Mouse (Mus musculus) intestine, postnatal 0 days (tissue): ENCODE measurements around the gene Ubxn11. TPM values are rescaled to one million over a fixed set of nuclear protein-coding genes. Genes with fewer than 3 reads are reported as not detected.

Experiments used
- ATAC-seq: fragments of 200-750 bp; cut with Nextera tagmentation; 2 replicates; pipeline ENCODE4 v1.8.0; 2017; ENCODE audit warnings: mild to moderate bottlenecking, moderate TSS enrichment, moderate library complexity
- H3K27ac ChIP-seq: fragments of 300-500 bp; sonication (generic); 2 replicates; pipeline ENCODE4 v1.5.1; 2014; ENCODE audit warnings: mild to moderate bottlenecking, low read depth, low read length, moderate library complexity
- H3K27me3 ChIP-seq: fragments of 300-500 bp; sonication (generic); replicated peaks from 2 replicates; pipeline ENCODE4 v1.6.1; 2014; ENCODE audit warnings: low read length, mixed read lengths; ENCODE audit not compliant: control insufficient read depth, insufficient read depth
- H3K36me3 ChIP-seq: fragments of 300-500 bp; sonication (generic); 2 replicates; pipeline ENCODE4 v1.6.1; 2014; ENCODE audit warnings: mild to moderate bottlenecking, moderate library complexity; ENCODE audit not compliant: control insufficient read depth, insufficient read depth
- H3K4me1 ChIP-seq: fragments of 300-500 bp; sonication (generic); replicated peaks from 2 replicates; pipeline ENCODE4 v1.6.1; 2014; ENCODE audit warnings: antibody characterized with exemption, low read length, mixed read lengths; ENCODE audit not compliant: control insufficient read depth, insufficient read depth
- H3K4me2 ChIP-seq: fragments of 300-500 bp; sonication (generic); replicated peaks from 2 replicates; pipeline ENCODE4 v1.6.1; 2014; ENCODE audit warnings: low read depth, mild to moderate bottlenecking, moderate library complexity
- H3K4me3 ChIP-seq: fragments of 300-500 bp; sonication (generic); 2 replicates; pipeline ENCODE4 v1.5.1; 2014; ENCODE audit warnings: low read depth, low read length
- H3K9ac ChIP-seq: fragments of 300-500 bp; sonication (generic); 2 replicates; pipeline ENCODE4 v1.6.1; 2014; ENCODE audit warnings: mild to moderate bottlenecking, low read depth, low read length
- H3K9me3 ChIP-seq: fragments of 300-500 bp; sonication (generic); 2 replicates; pipeline ENCODE4 v1.6.1; 2016; ENCODE audit warnings: mixed run types; ENCODE audit not compliant: control insufficient read depth
- CTCF ChIP-seq: sonication (generic); IDR thresholded peaks from 2 replicates; pipeline ENCODE4 v1.5.1; 2016; ENCODE audit warnings: low read depth, mild to moderate bottlenecking, control low read depth, antibody characterized with exemption, moderate library complexity
- WGBS: fragments of 180-500 bp; shearing (Covaris S2); extraction: QIAGEN DNeasy Blood & Tissue Kit; methylation state at CpG from one replicate; pipeline ENCODE4 v1.1.7; 2014; 5-methylcytosine and 5-hydroxymethylcytosine counted together
- polyA plus RNA-seq: library from polyadenylated mRNA; unstranded; fragments of >200 nt; fragmentation: Nextera tagmentation; extraction: Ambion mirVana; gene quantifications from 2 replicates; pipeline ENCODE4 v1.2.1, GENCODE M21; 2015

Gene Ubxn11
- polyA plus RNA-seq, 1 experiment from 2014 or later: 1.5 TPM

DNA sequence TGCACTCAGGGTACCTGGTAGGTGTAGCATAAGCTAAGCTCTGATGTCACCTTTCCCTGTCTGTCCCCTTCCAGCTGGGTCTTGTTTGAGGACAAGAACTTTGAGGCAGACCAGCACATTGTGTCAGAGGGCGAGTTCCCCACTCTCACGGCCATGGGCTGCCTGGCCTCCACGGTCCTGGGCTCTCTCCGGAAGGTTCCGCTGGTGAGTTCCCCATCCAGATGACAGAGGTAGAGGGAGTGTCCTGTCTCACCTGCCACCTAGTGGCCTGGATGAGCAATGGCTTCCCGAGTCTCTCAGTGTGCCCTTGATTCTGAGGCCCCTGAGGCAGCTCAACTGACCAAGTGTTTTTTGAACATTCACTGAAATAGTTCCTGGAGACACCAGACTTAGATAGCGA, 15.0 kb upstream of the Ubxn11 start:
- H3K4me2 ChIP-seq: no peak overlapping the region
- peak; percentile 47; the same call in 1 of the 2 replicates for ATAC-seq
- WGBS: 25% methylated on average over 7 of the region's 7 CpGs
- peak; percentile 91 for TF ChIP-seq CTCF
- no peaks in the 10 kb centered on the region for H3K27me3 ChIP-seq
- H3K36me3 ChIP-seq: peaks cover 29% of the 10 kb centered on the region
- no peak overlapping the region for H3K9ac ChIP-seq
- no peaks in the 10 kb centered on the region for H3K4me1 ChIP-seq
- no peak overlapping the region for H3K4me3 ChIP-seq
- no peak overlapping the region for H3K27ac ChIP-seq
- no peaks in the 10 kb centered on the region for H3K9me3 ChIP-seq

GRCm38 (mm10) chr4:134089029-134089428, 13.3 kb upstream of the Ubxn11 start:
- WGBS: 69% methylated on average over 9 of the region's 9 CpGs
- Histone ChIP-seq H3K9ac (no peak overlapping the region), H3K4me2 (no peak overlapping the region), H3K27ac (no peak overlapping the region), H3K36me3 (peaks cover 24% of the 10 kb centered on the region), H3K4me1 (no peaks in the 10 kb centered on the region), H3K9me3 (no peaks in the 10 kb centered on the region), H3K27me3 (no peaks in the 10 kb centered on the region), H3K4me3 (no peak overlapping the region)
- ATAC-seq: peak; percentile 63
- TF ChIP-seq CTCF: peak; percentile 56

DNA sequence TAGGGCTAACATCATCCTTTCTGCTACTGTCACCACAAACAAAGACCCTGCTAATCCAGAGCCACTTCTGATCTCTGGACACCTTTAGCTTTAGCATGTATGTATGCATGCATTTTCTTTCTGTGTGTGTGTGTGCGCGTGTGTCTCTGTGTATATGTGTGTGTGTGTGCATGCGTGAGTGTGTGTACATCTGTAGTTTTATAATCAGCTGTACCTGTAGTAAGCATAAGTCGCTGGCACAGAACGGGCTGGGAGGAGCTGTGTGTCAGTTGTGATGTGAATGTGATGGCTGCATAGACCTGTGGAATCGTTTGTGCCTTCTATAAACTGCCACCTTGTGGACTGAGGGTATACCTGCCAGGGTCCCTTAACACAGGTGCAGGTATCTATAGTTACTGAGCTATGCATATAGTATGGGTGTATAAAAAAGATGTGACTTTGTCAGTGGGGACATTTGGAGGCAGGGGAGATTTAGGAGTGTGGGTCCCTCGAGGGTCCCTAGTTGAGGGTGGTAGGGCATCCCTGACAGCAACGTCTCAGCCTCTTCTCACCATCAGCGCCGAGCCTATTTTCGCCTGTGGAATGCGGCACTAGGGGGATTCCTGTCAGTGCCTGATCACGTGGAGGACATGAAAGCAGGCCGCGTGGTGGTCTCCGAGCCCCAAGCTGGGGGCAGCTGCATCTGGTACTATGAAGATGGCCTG, 11.7 kb upstream of the Ubxn11 start:
- Histone ChIP-seq H3K4me1 (no peaks in the 10 kb centered on the region), H3K27me3 (no peaks in the 10 kb centered on the region), H3K9ac (no peak overlapping the region), H3K4me2 (no peak overlapping the region), H3K27ac (no peak overlapping the region), H3K4me3 (no peak overlapping the region), H3K9me3 (no peaks in the 10 kb centered on the region), H3K36me3 (peaks cover 18% of the 10 kb centered on the region; the same call in 1 of the 2 replicates)
- ATAC-seq: no peak
- no peak; the same call in 1 of the 2 replicates for TF ChIP-seq CTCF
- WGBS: 83% methylated on average over 16 of the region's 16 CpGs

DNA sequence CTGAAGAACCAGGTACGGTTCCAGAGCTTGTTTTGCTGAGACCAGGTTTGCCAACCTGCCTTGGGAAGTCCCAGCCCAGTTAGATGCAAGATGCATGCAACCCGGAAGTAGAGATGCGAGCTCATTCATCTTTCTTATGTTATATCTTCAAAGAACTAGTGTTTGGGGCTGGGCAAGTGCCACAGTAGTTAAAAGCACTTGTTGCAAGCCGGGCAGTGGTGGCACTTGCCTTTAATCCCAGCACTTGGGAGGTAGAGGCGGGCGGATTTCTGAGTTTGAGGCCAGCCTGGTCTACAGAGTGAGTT, 11.2 kb upstream of the Ubxn11 start:
- Histone ChIP-seq H3K36me3 (peaks cover 18% of the 10 kb centered on the region; the same call in 1 of the 2 replicates), H3K4me1 (no peaks in the 10 kb centered on the region), H3K4me3 (no peak overlapping the region), H3K9ac (no peak overlapping the region), H3K4me2 (no peak overlapping the region), H3K27me3 (no peaks in the 10 kb centered on the region), H3K27ac (no peak overlapping the region), H3K9me3 (no peaks in the 10 kb centered on the region)
- 83% methylated on average over 6 of the region's 6 CpGs for WGBS
- ATAC-seq: no peak
- no peak for TF ChIP-seq CTCF

DNA sequence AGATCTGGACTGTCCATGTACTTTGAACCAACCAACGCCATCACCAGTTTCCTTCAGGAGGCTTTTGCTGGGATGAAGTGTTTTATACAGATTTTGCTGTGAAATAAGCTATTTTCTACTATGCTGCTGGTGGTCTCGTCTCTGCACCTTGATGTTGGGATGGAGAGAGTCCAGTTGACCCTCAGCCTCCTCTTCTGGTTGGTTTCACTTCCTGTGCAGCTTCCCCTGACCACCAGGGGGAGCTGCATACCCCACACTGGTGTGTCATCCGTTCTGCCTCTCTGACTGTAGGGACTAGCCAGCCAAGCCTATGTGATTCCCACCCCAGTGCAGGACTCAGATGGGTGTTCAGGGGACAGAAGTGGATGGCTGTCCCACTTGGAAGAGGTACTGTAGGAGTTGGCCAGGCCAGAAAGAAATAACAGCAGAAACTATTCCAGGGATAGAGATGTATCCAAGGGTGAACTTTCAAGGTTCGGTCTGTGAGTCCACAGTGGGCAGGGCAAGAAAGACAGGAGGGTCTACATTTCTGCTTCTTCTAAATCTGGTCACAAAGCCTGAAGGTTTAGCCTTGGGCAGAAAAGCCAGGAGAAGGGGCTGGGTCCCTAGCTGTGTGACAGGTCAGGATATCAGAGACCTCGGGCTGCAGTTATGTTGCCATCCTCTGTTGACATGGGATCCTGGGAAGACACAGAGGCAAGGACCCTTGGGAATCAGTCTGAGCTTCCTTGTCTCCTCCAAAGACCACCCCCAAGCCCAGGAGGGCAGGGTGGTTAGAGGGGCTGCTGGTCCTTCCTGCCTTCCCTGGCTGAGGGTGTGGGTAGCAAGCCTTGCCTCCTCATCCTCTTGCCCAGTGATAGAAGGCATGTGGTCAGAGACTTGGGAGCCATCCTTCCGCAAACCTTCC, 9.7 kb upstream of the Ubxn11 start:
- no peak for ATAC-seq
- Histone ChIP-seq H3K4me1 (no peaks in the 10 kb centered on the region), H3K4me2 (no peak overlapping the region), H3K4me3 (no peak overlapping the region), H3K36me3 (peaks cover 18% of the 10 kb centered on the region; the same call in 1 of the 2 replicates), H3K9ac (no peak overlapping the region), H3K9me3 (no peaks in the 10 kb centered on the region), H3K27me3 (no peaks in the 10 kb centered on the region), H3K27ac (no peak overlapping the region)
- 69% methylated on average over 6 of the region's 6 CpGs for WGBS
- TF ChIP-seq CTCF: peak; percentile 90

DNA sequence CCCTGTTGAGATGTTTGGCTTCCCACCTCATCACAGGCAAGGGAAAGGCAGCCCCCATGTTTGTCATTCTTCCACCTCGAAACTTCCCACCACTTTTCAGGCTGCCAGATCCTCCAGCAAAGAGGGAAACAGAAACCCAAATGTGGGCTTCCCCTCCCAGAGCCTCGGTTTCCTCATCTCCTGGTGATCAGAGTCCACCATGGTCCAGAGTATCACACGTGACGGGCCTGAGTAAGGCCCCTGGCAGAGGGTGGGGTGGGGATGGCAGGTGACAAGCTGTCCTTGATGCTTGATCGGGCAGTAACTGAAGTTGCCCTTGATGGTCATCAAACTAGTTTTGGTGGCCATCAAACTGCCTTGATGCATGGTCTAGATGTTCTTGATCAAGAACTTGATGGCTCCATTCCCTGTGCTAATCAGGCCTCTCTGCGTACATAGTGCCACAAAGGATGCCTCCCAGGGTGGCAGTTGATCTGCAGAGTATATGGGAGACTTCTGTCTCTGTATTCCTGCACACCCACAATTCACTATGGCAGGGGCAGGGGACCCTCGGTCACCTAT, 8.3 kb upstream of the Ubxn11 start:
- ATAC-seq: no peak
- Histone ChIP-seq H3K9ac (no peak overlapping the region), H3K4me2 (no peak overlapping the region), H3K36me3 (peaks cover 15% of the 10 kb centered on the region; the same call in 1 of the 2 replicates), H3K9me3 (no peaks in the 10 kb centered on the region), H3K4me1 (no peaks in the 10 kb centered on the region; the same call in 1 of the 2 replicates), H3K4me3 (no peak overlapping the region), H3K27ac (no peak overlapping the region), H3K27me3 (no peaks in the 10 kb centered on the region)
- no peak for TF ChIP-seq CTCF
- 73% methylated on average over 7 of the region's 7 CpGs for WGBS
